Mouse (Mus musculus) effector memory CD4-positive, alpha-beta T cell, adult 5 months (primary cell): ENCODE measurements around the gene Adrm1. TPM values are rescaled to one million over a fixed set of nuclear protein-coding genes. Genes with fewer than 3 reads are reported as not detected.

ENCODE experiments used
- polyA plus RNA-seq: library from polyadenylated mRNA; unstranded; fragments of 100-300 nt; shearing (Covaris generic); gene quantifications from one replicate; pipeline ENCODE4 v1.2.1, GENCODE M21; 2017

Adrm1 gene
- polyA plus RNA-seq = 144 TPM

GRCm38 (mm10) chr2:180170806-180171521 is at the start of gene Adrm1:
Gene Adrm1, plus strand, starts transcription at chr2:180171485.

Other genes starting within 250 kb of the Adrm1 start
- gene Taf4, start 194.8 kb upstream of the Adrm1 start, polyA plus RNA-seq = 18.1 TPM
- gene Lsm14b, start 146.5 kb upstream of the Adrm1 start, polyA plus RNA-seq = 14.5 TPM
- 339 TPM for gene Psma7, start 129.1 kb upstream of the Adrm1 start, polyA plus RNA-seq
- gene Ss18l1, start 129.0 kb upstream of the Adrm1 start, polyA plus RNA-seq = 6.2 TPM
- 28.8 TPM for gene Mtg2, start 100.9 kb upstream of the Adrm1 start, polyA plus RNA-seq
- gene Hrh3, start 67.0 kb upstream of the Adrm1 start, polyA plus RNA-seq = not detected
- 37.8 TPM for gene Osbpl2, start 52.2 kb upstream of the Adrm1 start, polyA plus RNA-seq
- 0.19 TPM for gene Lama5, start 54.4 kb downstream of the Adrm1 start, polyA plus RNA-seq
- 837 TPM for gene Rps21, start 85.9 kb downstream of the Adrm1 start, polyA plus RNA-seq
- gene Cables2, start 102.0 kb downstream of the Adrm1 start, polyA plus RNA-seq = 70.9 TPM
- gene Rbbp8nl, start 118.4 kb downstream of the Adrm1 start, polyA plus RNA-seq = not detected
- gene Gata5, start 163.2 kb downstream of the Adrm1 start, polyA plus RNA-seq = not detected